Mouse (Mus musculus): ENCODE data around the gene Klk1b26.
"Not testable (repeated sequence)": the region's sequence is repeated elsewhere in the genome, so short reads cannot be mapped to it uniquely, and the experiment has no call there.

Klk1b26 gene

GRCm38 (mm10) chr7:44011868-44012267 is at the start of gene Klk1b26:
TSS of gene Klk1b26 (plus strand) at chr7:44012168.
- DNase-seq, result not testable (repeated sequence)

GRCm38 (mm10) chr7:43966451-43966850 is 45.5 kb upstream of the Klk1b26 start, which contains the start of gene Klk1b1:
TSS of gene Klk1b1 (plus strand) at chr7:43966751.
- DNase-seq, result no peak

- no peak for DNase-seq
Measured at GRCm38 (mm10) chr7:43967058-43967457, 44.9 kb upstream of the Klk1b26 start.

GRCm38 (mm10) chr7:43967612-43968011 is 44.4 kb upstream of the Klk1b26 start:
- DNase-seq, result no peak

DNA sequence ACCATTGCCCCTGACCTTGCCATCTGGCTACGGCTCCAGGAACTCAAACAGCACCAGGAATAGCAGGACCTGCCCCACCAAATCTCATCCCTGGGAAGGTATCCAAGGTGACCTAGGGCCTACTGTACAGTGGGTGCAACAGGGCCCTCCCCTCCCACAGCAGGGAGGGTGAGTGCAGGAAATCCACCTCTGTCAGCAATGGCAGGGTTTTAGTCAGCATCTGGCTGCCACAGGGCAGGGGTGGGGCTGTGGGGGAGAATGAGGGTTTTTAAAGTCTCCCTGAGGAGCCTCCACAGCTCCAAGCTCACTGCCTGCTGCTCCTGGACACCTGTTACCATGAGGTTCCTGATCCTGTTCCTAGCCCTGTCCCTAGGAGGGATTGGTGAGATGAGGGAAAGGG is 36.2 kb upstream of the Klk1b26 start, which contains the start of gene Klk1b9:
Klk1b9 (plus strand) TSS at position 301 of the 400 bp plus-strand sequence.
- DNase-seq, result not testable (repeated sequence)

GRCm38 (mm10) chr7:43985657-43986056 is 26.3 kb upstream of the Klk1b26 start:
- no peak for DNase-seq

GRCm38 (mm10) chr7:43994821-43995220 is 17.1 kb upstream of the Klk1b26 start:
- not testable (repeated sequence) for DNase-seq

- DNase-seq, result not testable (repeated sequence)
Measured at GRCm38 (mm10) chr7:43995577-43995976, 16.4 kb upstream of the Klk1b26 start, which contains the start of gene Klk1b11. TSS of gene Klk1b11 (plus strand) at chr7:43995877.

DNA sequence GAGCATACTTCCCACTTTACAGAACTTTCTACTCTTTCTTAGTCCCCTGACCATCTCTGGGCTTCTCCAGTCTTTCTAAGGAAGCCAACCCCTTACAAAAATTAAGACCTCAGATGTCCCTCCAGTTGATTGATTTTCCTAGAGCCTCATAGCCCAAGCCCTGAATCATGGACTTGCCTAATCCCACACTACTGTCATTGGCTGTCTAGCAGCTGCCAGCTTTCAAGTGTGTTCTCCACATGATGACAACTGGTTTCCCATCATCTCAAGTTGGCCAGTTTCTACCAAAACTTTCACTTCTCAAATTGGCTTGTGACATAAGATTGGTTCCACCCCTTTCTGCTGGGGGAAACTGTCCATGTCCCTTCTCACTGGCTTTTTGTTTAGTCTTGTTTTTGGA is 7.1 kb upstream of the Klk1b26 start:
- no peak for DNase-seq

- DNase-seq, result not testable (repeated sequence)
Measured at GRCm38 (mm10) chr7:44014666-44015065, 2.7 kb downstream of the Klk1b26 start.

- DNase-seq, result no peak
Measured at GRCm38 (mm10) chr7:44015071-44015470, 3.1 kb downstream of the Klk1b26 start.

DNA sequence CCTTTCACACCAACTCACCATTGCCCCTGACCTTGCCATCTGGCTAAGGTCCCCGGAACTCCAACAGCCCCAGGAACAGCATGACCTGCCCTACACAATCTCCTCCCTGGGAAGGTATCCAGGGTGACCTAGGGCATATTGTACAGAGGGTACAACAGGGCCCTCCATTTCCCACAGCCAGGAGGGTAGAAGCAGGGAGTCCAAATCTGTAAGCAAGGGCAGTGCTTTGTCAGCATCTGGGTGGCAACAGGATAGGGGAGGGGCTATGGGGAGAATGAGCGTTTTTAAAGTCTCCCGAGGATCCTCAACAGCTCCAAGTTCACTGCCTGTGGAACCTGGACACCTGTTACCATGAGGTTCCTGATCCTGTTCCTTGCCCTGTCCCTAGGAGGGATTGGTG is 40.0 kb downstream of the Klk1b26 start, which contains the start of gene Klk1b27:
Klk1b27 (plus strand) TSS at position 301 of the 400 bp plus-strand sequence.
- DNase-seq, result not testable (repeated sequence)

Measured in cerebellum, adult 8-10 months (tissue).